Mouse (Mus musculus) hindbrain, embryonic 15.5 days (tissue): ENCODE measurements around the gene Chic1. TPM values are rescaled to one million over a fixed set of nuclear protein-coding genes. Genes with fewer than 3 reads are reported as not detected.

Experiments
- ATAC-seq: fragments of 200-750 bp; cut with Nextera tagmentation; 2 replicates; pipeline ENCODE4 v1.8.0; 2017; ENCODE audit warnings: low read depth, moderate number of reproducible peaks, moderate TSS enrichment; ENCODE audit not compliant: low FRiP score
- H3K27ac ChIP-seq: fragments of 300-500 bp; sonication (generic); replicated peaks from 2 replicates; pipeline ENCODE4 v1.5.1; 2015; ENCODE audit warnings: mild to moderate bottlenecking, inconsistent platforms
- H3K27me3 ChIP-seq: fragments of 300-500 bp; sonication (generic); 2 replicates; pipeline ENCODE4 v1.6.1; 2015; ENCODE audit warnings: control low read depth, inconsistent platforms
- H3K36me3 ChIP-seq: fragments of 300-500 bp; sonication (generic); 2 replicates; pipeline ENCODE4 v1.6.1; 2015; ENCODE audit warnings: control low read depth, inconsistent platforms
- H3K4me1 ChIP-seq: fragments of 300-500 bp; sonication (generic); replicated peaks from 2 replicates; pipeline ENCODE4 v1.6.1; 2015; ENCODE audit warnings: control low read depth, inconsistent platforms
- H3K4me2 ChIP-seq: fragments of 300-500 bp; sonication (generic); 2 replicates; pipeline ENCODE4 v1.6.1; 2015; ENCODE audit warnings: moderate library complexity, mild to moderate bottlenecking, inconsistent platforms
- H3K4me3 ChIP-seq: fragments of 300-500 bp; sonication (generic); 2 replicates; pipeline ENCODE4 v1.5.1; 2015; ENCODE audit warnings: mild to moderate bottlenecking, inconsistent platforms
- H3K9ac ChIP-seq: fragments of 300-500 bp; sonication (generic); 2 replicates; pipeline ENCODE4 v1.6.1; 2015; ENCODE audit warnings: inconsistent platforms
- H3K9me3 ChIP-seq: fragments of 300-500 bp; sonication (generic); 2 replicates; pipeline ENCODE4 v1.6.1; 2016; ENCODE audit warnings: control low read depth, inconsistent platforms
- WGBS: fragments of 180-500 bp; shearing (Covaris S2); methylation state at CpG from one replicate; pipeline ENCODE4 v1.1.7; 2015; 5-methylcytosine and 5-hydroxymethylcytosine counted together
- polyA plus RNA-seq: library from polyadenylated mRNA; unstranded; fragments of >200 nt; fragmentation: Nextera tagmentation; extraction: Ambion mirVana; gene quantifications from 2 replicates; pipeline ENCODE4 v1.2.1, GENCODE M21; 2015

Chic1 gene
- 6.7 and 7.0 TPM in 2 replicates for polyA plus RNA-seq

DNA sequence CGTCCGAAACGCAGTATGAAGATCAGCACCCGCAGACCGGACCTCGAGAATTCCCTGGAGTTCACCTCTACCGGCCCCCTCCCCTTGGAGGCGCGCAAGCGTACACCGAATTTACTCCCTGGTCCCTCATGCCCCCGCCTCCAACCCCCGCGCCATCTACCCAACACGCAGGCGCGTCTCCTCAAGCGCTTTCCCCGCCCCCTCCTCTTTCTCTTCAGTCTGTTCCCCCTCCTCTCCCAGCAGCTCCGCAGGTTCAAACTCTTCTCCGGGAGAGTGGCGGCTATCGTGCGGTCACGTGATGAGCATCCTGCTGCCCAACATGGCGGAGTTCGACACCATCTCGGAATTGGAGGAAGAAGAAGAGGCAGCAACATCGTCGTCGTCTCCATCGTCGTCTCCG is at the start of gene Chic1:
Gene Chic1, plus strand, starts transcription at position 190 of the 400 bp plus-strand sequence.
- H3K27me3 ChIP-seq, result peaks cover 43% of the 10 kb centered on the region
- peak within 1 kb of the TSS; percentile 58 for H3K4me3 ChIP-seq
- ATAC-seq, result peak; percentile 95
- WGBS, result 21% methylated on average over 34 of the region's 34 CpGs
- peak within 1 kb of the TSS; percentile 53 for H3K4me2 ChIP-seq
- H3K9me3 ChIP-seq, result no peaks in the 10 kb centered on the region
- peak within 1 kb of the TSS; percentile 81 for H3K27ac ChIP-seq
- H3K4me1 ChIP-seq, result no peaks in the 10 kb centered on the region
- H3K9ac ChIP-seq, result peak within 1 kb of the TSS; percentile 64
- no peaks in the 10 kb centered on the region for H3K36me3 ChIP-seq

DNA sequence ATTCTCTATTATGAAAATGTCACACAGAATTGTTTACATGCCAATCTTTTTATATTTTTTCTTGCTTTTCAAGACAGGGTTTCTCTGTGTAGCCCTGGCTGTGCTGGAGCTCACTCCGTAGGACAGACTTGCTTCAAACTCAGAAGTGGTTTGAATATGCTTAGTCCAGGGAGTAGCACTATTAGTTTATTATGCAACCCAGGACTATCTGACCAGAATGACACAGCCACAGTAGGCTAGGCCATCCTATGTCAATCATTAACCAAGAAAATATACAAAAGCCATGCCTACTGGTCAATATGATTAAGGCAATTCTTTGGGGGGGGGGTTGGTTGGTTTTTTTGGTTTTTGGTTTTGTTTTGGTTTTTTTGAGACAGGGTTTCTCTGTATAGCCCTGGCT is 48.0 kb upstream of the Chic1 start:
- H3K4me1 ChIP-seq, result no peaks in the 10 kb centered on the region
- no peak overlapping the region for H3K4me3 ChIP-seq
- no peak overlapping the region for H3K9ac ChIP-seq
- no peak overlapping the region for H3K27ac ChIP-seq
- H3K27me3 ChIP-seq, result peaks cover 23% of the 10 kb centered on the region; the same call in 1 of the 2 replicates
- no peaks in the 10 kb centered on the region for H3K36me3 ChIP-seq
- 67% methylated on average over 1 of the region's 1 CpGs for WGBS
- no peaks in the 10 kb centered on the region for H3K9me3 ChIP-seq
- no peak overlapping the region for H3K4me2 ChIP-seq
- ATAC-seq, result no peak

GRCm38 (mm10) chrX:103311723-103312122 is 44.6 kb upstream of the Chic1 start:
- ATAC-seq, result no peak
- H3K4me3 ChIP-seq, result no peak overlapping the region
- no peaks in the 10 kb centered on the region for H3K9me3 ChIP-seq
- peaks cover 24% of the 10 kb centered on the region; the same call in 1 of the 2 replicates for H3K27me3 ChIP-seq
- no peak overlapping the region for H3K4me2 ChIP-seq
- 79% methylated on average over 3 of the region's 3 CpGs for WGBS
- H3K36me3 ChIP-seq, result no peaks in the 10 kb centered on the region
- no peak overlapping the region for H3K27ac ChIP-seq
- H3K9ac ChIP-seq, result no peak overlapping the region
- no peaks in the 10 kb centered on the region for H3K4me1 ChIP-seq

GRCm38 (mm10) chrX:103314146-103314545 is 42.1 kb upstream of the Chic1 start:
- no peak for ATAC-seq
- H3K9me3 ChIP-seq, result no peaks in the 10 kb centered on the region
- no peaks in the 10 kb centered on the region for H3K36me3 ChIP-seq
- no peak overlapping the region for H3K4me3 ChIP-seq
- H3K9ac ChIP-seq, result no peak overlapping the region
- H3K27ac ChIP-seq, result no peak overlapping the region
- 79% methylated on average over 6 of the region's 6 CpGs for WGBS
- no peaks in the 10 kb centered on the region for H3K4me1 ChIP-seq
- H3K4me2 ChIP-seq, result no peak overlapping the region
- peaks cover 42% of the 10 kb centered on the region for H3K27me3 ChIP-seq

DNA sequence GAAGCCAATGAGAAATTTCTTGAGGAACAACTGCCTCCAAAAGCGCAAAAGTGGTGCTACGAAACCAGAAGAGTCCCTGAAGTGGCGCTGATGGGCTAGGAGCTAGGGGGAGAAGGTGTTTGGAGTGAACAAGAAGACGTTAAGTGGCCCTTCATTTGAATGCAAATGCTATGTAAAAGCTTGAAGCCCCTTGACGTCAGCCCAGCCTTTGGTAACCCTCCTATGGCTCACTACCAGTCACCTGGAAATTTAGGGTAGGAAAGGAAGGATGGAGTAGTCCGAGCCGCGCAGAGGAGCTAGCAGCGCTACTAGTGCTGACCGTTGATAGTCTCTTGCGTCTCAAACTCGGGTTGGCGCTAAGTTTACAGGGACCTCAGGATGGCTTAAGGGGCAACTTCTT is 35.1 kb upstream of the Chic1 start, which contains the start of gene Cdx4:
Gene Cdx4, plus strand, starts transcription at position 253 of the 400 bp plus-strand sequence.
- H3K4me2 ChIP-seq, result peak within 1 kb of the TSS; percentile 46
- peak within 1 kb of the TSS; percentile 22 for H3K4me3 ChIP-seq
- no peaks in the 10 kb centered on the region for H3K4me1 ChIP-seq
- H3K9ac ChIP-seq, result no peak within 1 kb of the TSS
- 22% methylated on average over 13 of the region's 13 CpGs for WGBS
- H3K27me3 ChIP-seq, result peaks cover 67% of the 10 kb centered on the region
- ATAC-seq, result no peak
- no peaks in the 10 kb centered on the region for H3K9me3 ChIP-seq
- H3K36me3 ChIP-seq, result no peaks in the 10 kb centered on the region
- H3K27ac ChIP-seq, result no peak within 1 kb of the TSS

DNA sequence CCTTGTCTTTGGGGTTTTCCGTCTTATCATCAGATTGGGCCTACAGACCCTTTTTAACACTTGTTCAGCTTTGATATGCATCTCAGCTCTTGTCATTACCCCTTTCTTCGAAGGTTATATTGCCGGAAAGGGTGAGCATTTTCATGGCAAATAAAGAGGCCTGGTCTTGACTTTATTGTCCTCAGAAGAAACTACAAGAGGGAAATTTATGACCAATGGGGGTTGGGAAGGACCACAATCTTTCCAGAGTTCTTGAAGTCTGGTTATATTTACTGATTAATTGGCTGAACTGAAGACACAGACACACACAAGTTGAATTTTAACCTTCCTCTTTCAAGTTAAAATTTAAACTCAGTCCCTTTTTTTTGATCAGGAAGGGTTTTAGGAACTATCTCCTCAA is 30.4 kb upstream of the Chic1 start:
- Histone ChIP-seq H3K9me3 (no peaks in the 10 kb centered on the region), H3K9ac (no peak overlapping the region), H3K4me2 (no peak overlapping the region), H3K27me3 (peaks cover 62% of the 10 kb centered on the region), H3K4me1 (no peaks in the 10 kb centered on the region), H3K27ac (no peak overlapping the region), H3K4me3 (no peak overlapping the region), H3K36me3 (no peaks in the 10 kb centered on the region)
- ATAC-seq, result no peak
- WGBS, result 66% methylated on average over 3 of the region's 3 CpGs

DNA sequence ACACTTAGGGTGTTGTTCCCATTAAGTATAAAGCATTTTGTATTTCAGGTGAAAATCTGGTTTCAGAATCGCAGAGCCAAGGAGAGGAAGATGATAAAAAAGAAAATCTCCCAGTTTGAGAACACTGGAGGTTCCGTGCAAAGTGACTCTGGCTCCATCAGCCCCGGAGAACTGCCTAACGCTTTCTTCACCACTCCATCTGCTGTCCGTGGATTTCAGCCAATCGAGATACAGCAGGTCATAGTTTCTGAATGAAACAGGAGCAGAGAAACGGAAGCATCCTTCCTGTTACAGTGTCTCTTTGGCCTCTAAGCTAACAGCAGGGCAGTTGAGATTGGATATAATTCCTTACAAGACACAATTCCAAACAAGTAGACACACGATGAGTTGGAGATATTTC is 26.9 kb upstream of the Chic1 start:
- WGBS, result 67% methylated on average over 8 of the region's 8 CpGs
- H3K4me2 ChIP-seq, result no peak overlapping the region
- H3K9me3 ChIP-seq, result no peaks in the 10 kb centered on the region
- H3K27ac ChIP-seq, result no peak overlapping the region
- H3K9ac ChIP-seq, result no peak overlapping the region
- peaks cover 43% of the 10 kb centered on the region for H3K27me3 ChIP-seq
- no peak overlapping the region for H3K4me3 ChIP-seq
- no peak for ATAC-seq
- H3K36me3 ChIP-seq, result no peaks in the 10 kb centered on the region
- no peaks in the 10 kb centered on the region for H3K4me1 ChIP-seq

DNA sequence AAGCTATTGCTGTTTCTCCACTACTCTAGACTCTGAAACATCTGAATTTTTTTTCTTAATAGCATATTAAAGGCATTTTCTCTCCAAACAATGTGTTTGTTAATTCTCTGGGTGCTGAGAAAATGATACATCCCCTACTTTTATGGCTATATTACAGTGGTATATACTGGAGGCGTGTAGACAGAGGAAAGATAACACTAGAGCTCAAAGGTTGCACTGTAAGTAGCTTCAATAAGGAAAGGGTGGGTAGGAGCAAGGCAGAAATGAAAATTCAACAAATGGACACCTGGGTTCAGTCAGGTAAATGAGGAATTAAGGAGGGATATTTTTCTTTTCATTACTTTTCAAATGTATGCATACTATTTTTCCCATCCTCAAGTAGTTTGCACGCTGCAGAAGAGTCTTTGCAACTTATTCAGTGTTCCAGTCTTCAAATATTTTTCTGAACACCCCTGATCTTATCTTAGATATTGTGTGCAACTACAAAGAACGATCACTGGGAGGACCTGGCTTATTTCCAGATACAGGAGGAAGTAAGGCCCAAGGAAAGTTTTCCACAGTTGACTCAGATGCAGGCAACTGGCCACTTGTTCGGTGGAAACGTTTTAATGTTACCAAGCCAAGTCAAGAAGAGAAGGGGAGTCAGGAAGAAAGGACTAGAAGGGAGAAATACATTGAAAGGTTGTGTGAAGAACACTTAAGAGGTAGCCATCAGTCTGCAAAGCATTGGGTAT is 25.0 kb upstream of the Chic1 start:
- Histone ChIP-seq H3K27ac (no peak overlapping the region), H3K9me3 (no peaks in the 10 kb centered on the region), H3K36me3 (no peaks in the 10 kb centered on the region), H3K27me3 (peaks cover 34% of the 10 kb centered on the region), H3K4me3 (no peak overlapping the region), H3K4me2 (no peak overlapping the region), H3K9ac (no peak overlapping the region), H3K4me1 (no peaks in the 10 kb centered on the region)
- 73% methylated on average over 5 of the region's 5 CpGs for WGBS
- ATAC-seq, result no peak

- no peaks in the 10 kb centered on the region for H3K36me3 ChIP-seq
- no peak overlapping the region for H3K4me2 ChIP-seq
- 51% methylated on average over 3 of the region's 3 CpGs for WGBS
- H3K9ac ChIP-seq, result no peak overlapping the region
- H3K4me1 ChIP-seq, result no peaks in the 10 kb centered on the region
- no peaks in the 10 kb centered on the region for H3K9me3 ChIP-seq
- H3K27me3 ChIP-seq, result peaks cover 21% of the 10 kb centered on the region; the same call in 1 of the 2 replicates
- ATAC-seq, result no peak
- H3K27ac ChIP-seq, result no peak overlapping the region
- H3K4me3 ChIP-seq, result no peak overlapping the region
These were observed 14.7 kb upstream of the Chic1 start for GRCm38 (mm10) chrX:103341369-103342113.

GRCm38 (mm10) chrX:103355784-103356183 is 492 bp upstream of the Chic1 start:
- Histone ChIP-seq H3K27ac (no peak overlapping the region; the same call in 1 of the 2 replicates), H3K4me2 (peak overlapping the region; percentile 53), H3K4me1 (no peaks in the 10 kb centered on the region), H3K4me3 (peak overlapping the region; percentile 58), H3K27me3 (peaks cover 46% of the 10 kb centered on the region), H3K9ac (no peak overlapping the region), H3K36me3 (no peaks in the 10 kb centered on the region), H3K9me3 (no peaks in the 10 kb centered on the region)
- WGBS, result 42% methylated on average over 5 of the region's 5 CpGs
- peak; percentile 49; the same call in 1 of the 2 replicates for ATAC-seq

DNA sequence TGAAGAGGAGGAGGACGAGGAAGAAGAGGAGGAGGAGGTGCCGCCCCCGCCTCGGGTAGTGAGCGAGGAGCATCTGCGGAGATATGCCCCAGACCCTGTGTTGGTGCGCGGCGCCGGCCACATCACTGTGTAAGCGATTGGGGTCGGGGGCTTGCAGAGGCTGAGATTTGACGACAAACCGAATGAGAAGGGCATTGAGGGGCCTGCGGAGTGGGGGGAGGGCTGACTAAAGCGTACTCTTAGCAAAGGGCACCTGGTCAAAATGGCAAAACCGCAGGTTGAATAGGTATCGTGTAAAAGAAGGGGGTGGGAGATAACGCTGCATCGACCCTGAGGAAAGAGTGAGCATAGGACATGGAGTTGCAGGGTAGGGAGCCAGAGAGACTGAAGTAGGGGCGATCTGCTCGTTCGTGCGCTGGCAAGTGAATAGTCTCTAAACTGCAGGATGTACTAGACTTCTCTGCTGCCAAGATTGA is 523 bp downstream of the Chic1 start:
- Histone ChIP-seq H3K4me3 (peak overlapping the region; percentile 58), H3K4me2 (peak overlapping the region; percentile 53), H3K27me3 (peaks cover 42% of the 10 kb centered on the region), H3K9ac (peak overlapping the region; percentile 64), H3K36me3 (no peaks in the 10 kb centered on the region), H3K9me3 (no peaks in the 10 kb centered on the region), H3K4me1 (no peaks in the 10 kb centered on the region), H3K27ac (peak overlapping the region; percentile 81)
- 9% methylated on average over 24 of the region's 24 CpGs for WGBS
- ATAC-seq, result peak; percentile 82

GRCm38 (mm10) chrX:103366201-103366600 is 9.9 kb downstream of the Chic1 start:
- Histone ChIP-seq H3K4me1 (no peaks in the 10 kb centered on the region; the same call in 1 of the 2 replicates), H3K9me3 (no peaks in the 10 kb centered on the region), H3K27ac (no peak overlapping the region), H3K4me3 (no peak overlapping the region), H3K27me3 (peaks cover 22% of the 10 kb centered on the region), H3K9ac (no peak overlapping the region), H3K36me3 (no peaks in the 10 kb centered on the region), H3K4me2 (no peak overlapping the region)
- WGBS, result 37% methylated on average over 5 of the region's 5 CpGs
- peak; percentile 63 for ATAC-seq
